Mouse (Mus musculus): Measurements from ENCODE around the gene Vmn1r234.

The Vmn1r234 gene

GRCm38 (mm10) chr17:21225787-21226186, at the start of gene Vmn1r234:
Vmn1r234 (plus strand) TSS chr17:21226087.
- no peak for TF ChIP-seq GATA4 (IDR thresholded peaks at IDR 0.05; ENCODE audit: insufficient replicate concordance, low read length)

GRCm38 (mm10) chr17:21231654-21232053, 5.8 kb downstream of the Vmn1r234 start:
- TF ChIP-seq GATA4 (IDR thresholded peaks at IDR 0.05; ENCODE audit: insufficient replicate concordance, low read length) = no peak

- TF ChIP-seq GATA4 (IDR thresholded peaks at IDR 0.05; ENCODE audit: insufficient replicate concordance, low read length) = no peak
Observed at GRCm38 (mm10) chr17:21256111-21256510, 30.2 kb downstream of the Vmn1r234 start, which contains the start of gene Vmn1r235. Vmn1r235 (plus strand) TSS chr17:21256411.

- no peak for TF ChIP-seq GATA4 (IDR thresholded peaks at IDR 0.05; ENCODE audit: insufficient replicate concordance, low read length)
Observed at GRCm38 (mm10) chr17:21272103-21272502, 46.2 kb downstream of the Vmn1r234 start.

GRCm38 (mm10) chr17:21282642-21283041, 56.8 kb downstream of the Vmn1r234 start, which contains the start of gene Vmn1r236:
Vmn1r236 (plus strand) TSS chr17:21282942.
- TF ChIP-seq GATA4 (IDR thresholded peaks at IDR 0.05; ENCODE audit: insufficient replicate concordance, low read length) = no peak

GRCm38 (mm10) chr17:21284395-21284794, 58.5 kb downstream of the Vmn1r234 start:
- TF ChIP-seq GATA4 (IDR thresholded peaks at IDR 0.05; ENCODE audit: insufficient replicate concordance, low read length) = no peak

All from liver, adult (tissue).